22 mouse cellular contexts compared by ENCODE assay signal in genomic region chr7:121845964-121846363, GRCm38 (mm10). TPM values are rescaled to one million over a fixed set of nuclear protein-coding genes. Genes with fewer than 3 reads are reported as not detected.
"Had no signal": no experiment of that assay in that cellular context is flagged by ENCODE, and none has a peak within 500 bp of the region (broad histone marks: within the 10 kb centered on the region; RNA-seq: fewer than 3 reads in every experiment).

No protein-coding gene starts in this region.

- DNase-seq: left cerebral cortex, postnatal 4 days; liver; liver, embryonic 13.5 days; liver, postnatal 0 days; lung, adult 18-20 months; lung, adult 2 months; lung, embryonic 14.5 days; lung, postnatal 10 days; lung, postnatal 14 days; lung, postnatal 4 days; midbrain, embryonic 14.5 days had no signal

RNA-seq across cellular contexts. Expression of gene Scnn1b, which starts 18.9 kb away (rescaled TPM):
- polyA plus RNA-seq: limb, embryonic 10.5 days; limb, embryonic 11.5 days; limb, embryonic 12.5 days; liver, adult 2 months; liver, embryonic 13.5 days; liver, embryonic 15.5 days; liver, embryonic 16.5 days; macrophage; midbrain, embryonic 11.5 days; midbrain, embryonic 12.5 days; midbrain, embryonic 13.5 days; myocyte had no signal
